In the genomic region with DNA sequence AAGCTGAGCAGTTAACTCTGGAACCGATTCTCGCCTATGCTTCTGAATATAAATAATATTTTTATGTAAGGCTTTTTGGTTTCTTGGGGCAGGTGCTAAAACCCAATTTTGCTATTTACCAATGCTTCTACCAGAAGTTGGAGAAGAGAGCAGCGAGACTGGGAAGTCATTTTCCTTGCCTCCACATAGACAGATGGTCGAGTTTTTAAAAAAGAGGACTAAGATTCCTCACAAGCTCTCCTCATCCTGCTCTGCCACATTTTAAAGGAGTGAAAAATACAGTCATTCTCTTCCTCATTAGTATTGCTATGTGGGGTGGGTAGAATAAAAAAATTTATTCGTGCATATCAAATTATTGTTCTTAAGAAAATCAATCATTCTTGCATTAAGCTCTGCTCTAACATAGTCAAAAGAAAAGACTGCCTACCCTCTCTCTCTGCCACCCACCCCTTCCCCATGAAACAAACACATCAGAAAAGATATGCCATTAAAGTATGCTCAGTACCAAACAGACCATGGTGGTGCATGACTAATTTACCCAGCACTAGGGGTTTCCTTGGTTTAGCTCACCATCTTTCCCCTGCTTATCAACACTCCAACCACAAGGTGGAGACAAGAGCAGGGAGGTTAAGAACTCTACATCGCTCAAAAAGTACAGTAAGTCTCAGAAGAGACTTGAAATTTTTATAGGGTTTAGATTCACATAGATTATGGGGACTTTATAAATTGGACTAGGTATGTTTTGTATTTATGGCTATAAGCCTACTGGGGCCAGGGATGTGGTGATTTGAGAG, we compare ENCODE assay signal across 10 mouse cellular contexts. TPM values are rescaled to one million over a fixed set of nuclear protein-coding genes. Genes with fewer than 3 reads are reported as not detected.
DNase-seq lines count a peak whose midpoint lies in the region; ATAC-seq and TF ChIP-seq lines count a peak whose summit lies in the region.
"Had no signal": no experiment of that assay in that cellular context is flagged by ENCODE, and none has a peak within 500 bp of the region (broad histone marks: within the 10 kb centered on the region; RNA-seq: fewer than 3 reads in every experiment).

No protein-coding gene starts in this region.

- peak; percentile 86 for TF ChIP-seq RAD21 in CH12.LX (IDR thresholded peaks at IDR 0.05; ENCODE audit: low read depth, low read length)

- dilution Hi-C loops in CH12.LX (cut with MboI; ENCODE audit: extremely low pct_ligation_motif_present, extremely low pct_unique_long_range_greater_than_20kb, low sequenced_read_pairs), result no loop called here

- no peak overlapping the region for H3K4me3 ChIP-seq in CH12.LX (replicated peaks in 1 of 3; ENCODE audit: low read depth in 2 of 3, low read length in 2 of 3, poor library complexity in 1 of 3)
- H3K4me3 ChIP-seq in hindbrain, embryonic 10.5 days, result no peak overlapping the region
- H3K4me3 ChIP-seq: limb, embryonic 15.5 days had no signal

- TF ChIP-seq POLR2A in CH12.LX (IDR thresholded peaks at IDR 0.05; ENCODE audit: low read depth, low read length), result no peak

- WGBS in hindbrain, embryonic 10.5 days, result 80% methylated on average over 6 of the region's 6 CpGs

- H3K27me3 ChIP-seq in CH12.LX (replicated peaks), result no peaks in the 10 kb centered on the region
- peaks cover 3% of the 10 kb centered on the region; the same call in 1 of the 2 replicates for H3K27me3 ChIP-seq in hindbrain, embryonic 10.5 days (ENCODE audit: insufficient read depth, poor library complexity, severe bottlenecking)
- H3K27me3 ChIP-seq: limb, embryonic 15.5 days had no signal

- no peak for TF ChIP-seq EP300 in CH12.LX (IDR thresholded peaks at IDR 0.05; ENCODE audit: low read length)

- peak; percentile 68 for ATAC-seq in activated CD4-positive, CD25-positive, alpha-beta regulatory T cell, adult 4 months
- ATAC-seq in megakaryocyte progenitor cell, adult 5-6 weeks (replicated peaks; ENCODE audit: poor library complexity), result peak; percentile 79

- peaks cover 14% of the 10 kb centered on the region for H3K79me2 ChIP-seq in CH12.LX (replicated peaks; ENCODE audit: control insufficient read depth, extremely low read depth, insufficient read depth, poor library complexity, severe bottlenecking)

- H3K27ac ChIP-seq in CH12.LX (ENCODE audit: insufficient read depth, low read depth), result no peak overlapping the region
- H3K27ac ChIP-seq in hindbrain, embryonic 10.5 days, result no peak overlapping the region
- H3K27ac ChIP-seq: limb, embryonic 15.5 days had no signal

- H3K4me2 ChIP-seq in CH12.LX (ENCODE audit: insufficient read depth, low read depth, poor library complexity, severe bottlenecking), result peak overlapping the region; percentile 38; the same call in 1 of the 2 replicates
- H3K4me2 ChIP-seq: limb, embryonic 15.5 days had no signal

- H3K36me3 ChIP-seq in CH12.LX (replicated peaks in 1 of 2; ENCODE audit: control insufficient read depth in 1 of 2, insufficient read depth in 1 of 2, low read length in 1 of 2), result no peaks in the 10 kb centered on the region
- H3K36me3 ChIP-seq in hindbrain, embryonic 10.5 days, result no peaks in the 10 kb centered on the region
- H3K36me3 ChIP-seq: limb, embryonic 15.5 days had no signal

- H3K9ac ChIP-seq in CH12.LX (ENCODE audit: insufficient read depth, low read depth), result no peak overlapping the region
- H3K9ac ChIP-seq: limb, embryonic 15.5 days had no signal

- peaks cover 0 to 10% of the 10 kb centered on the region in 2 experiments; a peak in 2 of 4 replicates for H3K4me1 ChIP-seq in CH12.LX (ENCODE audit: control insufficient read depth in 1 of 2, insufficient read depth in 2 of 2)
- H3K4me1 ChIP-seq in hindbrain, embryonic 10.5 days (replicated peaks), result peaks cover 6% of the 10 kb centered on the region

- H3K9me3 ChIP-seq in CH12.LX (replicated peaks; ENCODE audit: low read length), result no peaks in the 10 kb centered on the region
- H3K9me3 ChIP-seq in hindbrain, embryonic 10.5 days, result no peaks in the 10 kb centered on the region
- H3K9me3 ChIP-seq: limb, embryonic 15.5 days had no signal

- peak; percentile 13 for DNase-seq in layer of hippocampus, adult 11-12 months (ENCODE audit: low spot score)
- no peak for DNase-seq in layer of hippocampus, postnatal 36 days
- DNase-seq in CH12.LX (ENCODE audit: extremely low read depth), result peak; percentile 79
- DNase-seq in cerebellum, postnatal 4 days (ENCODE audit: low spot score in 2 of 2), result no peak
- DNase-seq in spleen, adult 18-20 months, result no peak
- no peak for DNase-seq in hindbrain, embryonic 10.5 days (ENCODE audit: low spot score)

- in situ Hi-C loops in CH12.LX (cut with MboI; ENCODE audit: low pct_ligation_motif_present, low pct_unique_long_range_greater_than_20kb, low sequenced_read_pairs), result loop anchor here (10.0 kb wide), 1 partner anchor 387 kb away; no protein-coding TSS in a partner anchor

- TF ChIP-seq CTCF in CH12.LX (conservative IDR thresholded peaks at IDR 0.05 in 1 of 2, IDR thresholded peaks at IDR 0.05 in 1 of 2; ENCODE audit: low read depth in 2 of 2, low read length in 2 of 2), result peak; percentile 29 to 91; a peak in 2 of 4 replicates

TF ChIP-seq in CH12.LX, 34 proteins besides CTCF, POLR2A, EP300 and RAD21:
- no peak for TF ChIP-seq UBTF (IDR thresholded peaks at IDR 0.05; ENCODE audit: low read depth, low read length)
- no peak for TF ChIP-seq MYC (IDR thresholded peaks at IDR 0.05; ENCODE audit: low read depth, low read length)
- TF ChIP-seq SMC3 (IDR thresholded peaks at IDR 0.05; ENCODE audit: low read depth, low read length), result peak; percentile 89
- TF ChIP-seq ZC3H11A (IDR thresholded peaks at IDR 0.05; ENCODE audit: low read depth, low read length), result 0 out of 2 replicates have a peak, but pooled peaks have one; percentile 1
- TF ChIP-seq USF2 (conservative IDR thresholded peaks at IDR 0.05; ENCODE audit: low read depth, low read length), result no peak
- TF ChIP-seq MEF2A (IDR thresholded peaks at IDR 0.05; ENCODE audit: borderline replicate concordance, low read depth, low read length), result no peak
- no peak for TF ChIP-seq HCFC1 (IDR thresholded peaks at IDR 0.05; ENCODE audit: low read depth, low read length)

RNA-seq across cellular contexts. Expression of a gene that starts 3.1 kb away (rescaled TPM):
- total RNA-seq in layer of hippocampus, postnatal 36 days (2021), result 100 to 1,000 TPM; 143 to 157 TPM
- total RNA-seq in CH12.LX (2012; rRNA removed) (22.7 and 23.8 TPM in 2 replicates), CH12.LX (2014; rRNA removed) (30.7 and 32.5 TPM in 2 replicates)
- 21.5 and 25.0 TPM in 2 replicates for polyA plus RNA-seq in CH12.LX (2012; ENCODE audit: insufficient read length, low read depth)
- polyA plus RNA-seq in activated CD4-positive, CD25-positive, alpha-beta regulatory T cell, adult 4 months (2017; shearing (Covaris generic)), result 10 to 100 TPM; 13.8 to 13.9 TPM
- 41.6 and 45.7 TPM in 2 replicates for total RNA-seq in megakaryocyte progenitor cell, adult 5-6 weeks (2015)
- 40.8 and 50.4 TPM in 2 replicates for total RNA-seq in megakaryocyte progenitor cell, adult 5-6 weeks (2017)
- 10.8 and 11.2 TPM in 2 replicates for polyA plus RNA-seq in hindbrain, embryonic 10.5 days (2016; fragmentation: Nextera tagmentation; extraction: Ambion mirVana)

RNA-seq across cellular contexts. Expression of a gene that starts 14.3 kb away (rescaled TPM):
- not detected for total RNA-seq in layer of hippocampus, postnatal 36 days (2021)
- total RNA-seq in CH12.LX (2012; rRNA removed) (0.47 TPM in 1 of 2 replicates, not detected in the other), CH12.LX (2014; rRNA removed) (not detected in 2 replicates)
- 1.1 and 1.9 TPM in 2 replicates for polyA plus RNA-seq in CH12.LX (2012; ENCODE audit: insufficient read length, low read depth)
- polyA plus RNA-seq in activated CD4-positive, CD25-positive, alpha-beta regulatory T cell, adult 4 months (2017; shearing (Covaris generic)), result not detected
- total RNA-seq in megakaryocyte progenitor cell, adult 5-6 weeks (2015), result not detected in 2 replicates
- not detected in 2 replicates for total RNA-seq in megakaryocyte progenitor cell, adult 5-6 weeks (2017)
- not detected in 2 replicates for polyA plus RNA-seq in hindbrain, embryonic 10.5 days (2016; fragmentation: Nextera tagmentation; extraction: Ambion mirVana)
- polyA plus RNA-seq: heart, embryonic 16.5 days; limb, embryonic 15.5 days had no signal

RNA-seq across cellular contexts. Expression of a gene that starts 43.5 kb away (rescaled TPM):
- total RNA-seq in layer of hippocampus, postnatal 36 days (2021), result 10 to 100 TPM; 53.4 to 57.6 TPM
- total RNA-seq in CH12.LX (2012; rRNA removed) (32.2 and 32.7 TPM in 2 replicates), CH12.LX (2014; rRNA removed) (46.3 and 51.8 TPM in 2 replicates)
- polyA plus RNA-seq in CH12.LX (2012; ENCODE audit: insufficient read length, low read depth), result 34.1 and 39.4 TPM in 2 replicates
- polyA plus RNA-seq in activated CD4-positive, CD25-positive, alpha-beta regulatory T cell, adult 4 months (2017; shearing (Covaris generic)), result 10 to 100 TPM; 17.0 to 17.3 TPM
- 89.7 and 105 TPM in 2 replicates for total RNA-seq in megakaryocyte progenitor cell, adult 5-6 weeks (2015)
- 62.0 and 74.7 TPM in 2 replicates for total RNA-seq in megakaryocyte progenitor cell, adult 5-6 weeks (2017)
- polyA plus RNA-seq in hindbrain, embryonic 10.5 days (2016; fragmentation: Nextera tagmentation; extraction: Ambion mirVana), result 54.9 and 58.6 TPM in 2 replicates

RNA-seq across cellular contexts. Expression of a gene that starts 58.8 kb away (rescaled TPM):
- not detected for total RNA-seq in layer of hippocampus, postnatal 36 days (2021)
- total RNA-seq in CH12.LX (2012; rRNA removed) (1.9 and 2.6 TPM in 2 replicates), CH12.LX (2014; rRNA removed) (9.7 and 11.5 TPM in 2 replicates)
- polyA plus RNA-seq in CH12.LX (2012; ENCODE audit: insufficient read length, low read depth), result 13.7 and 13.9 TPM in 2 replicates
- polyA plus RNA-seq in activated CD4-positive, CD25-positive, alpha-beta regulatory T cell, adult 4 months (2017; shearing (Covaris generic)), result under 1 TPM in 1 of 2 experiments, not detected in 1; 0.31 TPM
- 6.5 TPM in 2 replicates for total RNA-seq in megakaryocyte progenitor cell, adult 5-6 weeks (2015)
- total RNA-seq in megakaryocyte progenitor cell, adult 5-6 weeks (2017), result 4.5 and 5.2 TPM in 2 replicates
- polyA plus RNA-seq in hindbrain, embryonic 10.5 days (2016; fragmentation: Nextera tagmentation; extraction: Ambion mirVana), result not detected in 2 replicates

Comparison
In these comparisons a context has a peak if more than half of its experiments do, and no peak if none do; other contexts are left out.
1. DNase-seq: peak in layer of hippocampus, adult 11-12 months (single experiment) and CH12.LX (single experiment); none in layer of hippocampus, postnatal 36 days (0 of 2), cerebellum, postnatal 4 days (0 of 2), spleen, adult 18-20 months (0 of 2) and hindbrain, embryonic 10.5 days (single experiment).